Mouse (Mus musculus) G1E (cell line): ENCODE data around the gene Prdm5.

ENCODE experiments used
- CTCF ChIP-seq: IDR thresholded peaks from 2 replicates; pipeline ENCODE4 v1.5.1; 2012; ENCODE audit warnings: low read depth, low read length, inconsistent platforms, mixed read lengths
- GATA1 ChIP-seq: IDR thresholded peaks from 2 replicates; pipeline ENCODE4 v1.6.1; 2012; ENCODE audit warnings: borderline replicate concordance, low read length, inconsistent platforms, mixed read lengths

DNA sequence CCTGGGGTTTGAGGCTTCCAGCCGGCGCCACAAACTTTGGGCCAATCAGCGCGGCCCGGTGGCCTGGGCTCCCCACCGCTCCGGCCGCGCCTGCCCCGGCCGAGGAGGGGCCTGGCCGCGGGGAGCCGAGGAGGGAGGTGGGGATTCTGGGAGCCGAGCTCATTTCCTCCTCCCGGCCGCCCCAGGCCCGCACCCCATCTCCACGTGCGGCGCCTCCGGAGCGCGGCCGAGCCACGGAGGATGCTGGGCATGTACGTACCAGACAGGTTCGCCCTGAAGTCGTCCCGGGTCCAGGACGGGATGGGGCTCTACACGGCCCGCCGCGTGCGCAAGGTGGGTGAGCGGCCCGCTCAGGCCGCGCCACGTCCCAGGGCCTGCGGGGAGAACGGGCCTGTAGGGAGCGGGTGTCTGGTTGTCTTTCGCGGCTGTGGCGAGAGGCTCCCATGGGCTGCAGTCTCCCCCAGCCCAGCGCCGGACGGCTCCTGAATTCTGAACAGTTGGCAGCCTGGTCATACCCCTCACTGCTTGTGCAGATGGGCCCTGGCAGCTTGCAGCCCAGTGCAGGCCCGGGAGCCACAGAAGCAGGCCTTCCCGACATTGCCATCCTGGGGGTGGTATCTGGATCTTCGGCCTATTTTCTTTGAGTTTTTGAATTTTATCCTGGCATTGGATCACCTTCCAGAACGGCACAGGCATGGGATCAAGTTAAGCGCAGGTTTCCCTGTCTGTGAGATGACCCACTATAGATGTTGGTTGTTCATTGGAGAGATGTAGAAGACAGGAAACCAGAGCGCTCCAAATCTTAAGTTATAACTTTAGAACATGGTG, at the start of gene Prdm5:
- TF ChIP-seq GATA1 (no peak), CTCF (no peak)
